Mouse (Mus musculus) megakaryocyte, embryonic 14.5 days (primary cell): ENCODE measurements around the gene Ppp2r5d. TPM values are rescaled to one million over a fixed set of nuclear protein-coding genes. Genes with fewer than 3 reads are reported as not detected.

Experiments
- H3K27me3 ChIP-seq: replicated peaks from 2 replicates; pipeline ENCODE3; 2012; ENCODE audit warnings: inconsistent platforms
- H3K36me3 ChIP-seq: replicated peaks from 2 replicates; pipeline ENCODE3; 2012; ENCODE audit warnings: low read length, inconsistent platforms, mixed read lengths
- H3K4me1 ChIP-seq: 2 replicates; pipeline ENCODE4 v1.6.1; 2012; ENCODE audit warnings: inconsistent platforms
- H3K4me3 ChIP-seq: replicated peaks from 2 replicates; pipeline ENCODE3; 2012; ENCODE audit warnings: moderate library complexity, mild to moderate bottlenecking, inconsistent platforms
- H3K9me3 ChIP-seq: 2 replicates; pipeline ENCODE4 v1.6.1; 2012; ENCODE audit warnings: inconsistent platforms
- FLI1 ChIP-seq: IDR thresholded peaks from 2 replicates; pipeline ENCODE4 v1.6.1; 2012; ENCODE audit warnings: low read length, inconsistent platforms, mixed read lengths
- GATA1 ChIP-seq: IDR thresholded peaks from 3 replicates; pipeline ENCODE4 v1.6.1; 2012; ENCODE audit warnings: mixed read lengths, low read length, inconsistent platforms, borderline replicate concordance
- polyA plus RNA-seq: library from polyadenylated mRNA; stranded (reverse); fragments of >175 nt; gene quantifications from 2 replicates; pipeline ENCODE4 v1.2.3, GENCODE M21; 2012; ENCODE audit warnings: low replicate concordance; ENCODE audit not compliant: insufficient read depth

Gene Ppp2r5d
- polyA plus RNA-seq, 1 experiment: 33.5 TPM

DNA sequence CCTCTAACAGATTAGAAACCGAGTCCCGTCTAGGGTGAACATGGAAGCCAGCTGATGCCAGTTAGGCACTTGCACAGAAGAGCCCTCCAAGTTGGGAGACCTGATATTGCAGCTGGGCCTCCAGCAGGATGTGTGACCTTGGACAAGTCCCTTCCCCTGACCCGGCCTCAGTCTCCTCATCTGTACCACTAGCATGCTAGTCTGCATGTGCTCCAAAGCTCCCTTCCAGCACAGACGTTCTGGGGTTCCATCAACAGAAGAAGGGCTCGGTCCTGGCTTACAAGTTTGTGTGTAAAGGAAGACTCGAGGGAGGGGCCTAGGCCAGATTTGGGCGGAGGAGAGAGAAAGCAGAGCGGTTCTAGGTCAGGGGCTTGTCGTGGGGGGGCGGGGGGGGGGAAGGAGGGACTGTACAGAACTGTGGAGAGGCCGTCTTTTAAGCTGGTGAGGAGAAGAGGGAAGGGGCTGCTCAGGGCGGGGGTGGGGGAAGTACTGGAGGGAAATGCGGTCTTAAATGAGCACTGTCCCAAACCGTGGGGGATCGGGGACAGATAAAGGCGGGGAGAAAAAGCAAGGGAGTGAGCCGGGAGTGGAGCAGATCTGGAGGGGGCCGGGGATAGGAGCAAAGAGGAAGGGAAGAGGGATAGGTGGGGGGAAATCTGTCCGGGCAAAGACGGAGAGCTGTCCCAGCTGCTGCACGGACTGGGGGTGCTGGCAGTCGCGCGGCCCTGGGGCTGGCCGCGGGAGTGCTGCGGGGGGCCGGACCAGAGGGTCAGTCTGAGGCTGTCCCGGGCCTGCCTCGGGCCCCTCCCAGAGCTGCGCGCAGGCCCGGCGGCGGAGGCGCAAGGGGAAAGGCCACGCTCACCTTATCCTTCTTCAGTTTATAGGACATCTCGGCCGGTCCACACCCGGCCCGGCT is 682 bp downstream of the Ppp2r5d start:
- Histone ChIP-seq H3K4me1 (peaks cover 46% of the 10 kb centered on the region), H3K36me3 (peaks cover 27% of the 10 kb centered on the region)
- no peak for TF ChIP-seq FLI1
- TF ChIP-seq GATA1: no peak

DNA sequence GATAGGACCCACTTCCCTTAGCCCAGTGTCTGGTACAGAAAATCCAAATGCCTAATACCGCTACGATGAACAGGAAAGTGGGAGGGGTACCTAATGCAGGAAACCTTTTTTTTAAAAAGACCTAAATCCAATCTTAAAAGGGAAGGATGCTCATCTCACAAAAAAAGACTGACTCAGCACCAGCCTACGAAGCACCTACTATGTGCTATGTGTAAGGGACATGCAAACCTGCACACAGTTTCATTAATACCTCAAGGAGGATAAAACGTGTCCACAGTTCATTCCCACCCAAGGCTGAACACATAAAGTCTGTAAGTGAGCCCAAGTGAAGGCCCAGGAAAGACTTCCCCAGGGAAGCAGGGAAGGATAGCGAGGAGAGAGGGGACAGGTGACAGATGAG is 2.4 kb downstream of the Ppp2r5d start:
- Histone ChIP-seq H3K27me3 (peaks cover 3% of the 10 kb centered on the region), H3K4me1 (peaks cover 49% of the 10 kb centered on the region), H3K36me3 (peaks cover 42% of the 10 kb centered on the region), H3K9me3 (no peaks in the 10 kb centered on the region), H3K4me3 (no peak overlapping the region)
- TF ChIP-seq GATA1: no peak
- no peak for TF ChIP-seq FLI1

More for the DNA sequence above, 682 bp downstream of the Ppp2r5d start:
- Histone ChIP-seq H3K9me3 (peaks cover 7% of the 10 kb centered on the region), H3K27me3 (peaks cover 3% of the 10 kb centered on the region), H3K4me3 (peak overlapping the region; percentile 95)

DNA sequence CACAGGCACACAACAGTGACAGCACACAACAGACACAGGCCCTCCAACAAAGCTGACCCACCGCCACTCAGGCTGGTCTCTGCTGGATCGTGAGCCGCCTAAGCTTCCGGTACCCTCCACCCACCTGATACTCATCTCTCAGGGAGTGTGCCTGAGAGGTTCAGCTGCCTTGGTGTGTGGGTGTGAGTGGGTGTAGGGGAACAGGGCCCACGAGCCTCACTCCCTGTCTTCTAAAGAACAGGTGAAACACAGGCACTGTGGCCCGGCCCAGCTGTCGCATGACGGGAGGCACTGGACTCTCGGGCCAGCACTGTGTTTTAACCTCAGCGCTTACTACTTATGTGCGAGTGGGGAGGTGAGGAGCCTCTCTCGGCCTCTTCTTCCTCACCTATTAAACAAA is 2.8 kb downstream of the Ppp2r5d start:
- TF ChIP-seq FLI1 (no peak), GATA1 (no peak)
- Histone ChIP-seq H3K4me1 (peaks cover 49% of the 10 kb centered on the region), H3K4me3 (peak overlapping the region; percentile 38), H3K36me3 (peaks cover 42% of the 10 kb centered on the region), H3K9me3 (no peaks in the 10 kb centered on the region), H3K27me3 (peaks cover 2% of the 10 kb centered on the region)

DNA sequence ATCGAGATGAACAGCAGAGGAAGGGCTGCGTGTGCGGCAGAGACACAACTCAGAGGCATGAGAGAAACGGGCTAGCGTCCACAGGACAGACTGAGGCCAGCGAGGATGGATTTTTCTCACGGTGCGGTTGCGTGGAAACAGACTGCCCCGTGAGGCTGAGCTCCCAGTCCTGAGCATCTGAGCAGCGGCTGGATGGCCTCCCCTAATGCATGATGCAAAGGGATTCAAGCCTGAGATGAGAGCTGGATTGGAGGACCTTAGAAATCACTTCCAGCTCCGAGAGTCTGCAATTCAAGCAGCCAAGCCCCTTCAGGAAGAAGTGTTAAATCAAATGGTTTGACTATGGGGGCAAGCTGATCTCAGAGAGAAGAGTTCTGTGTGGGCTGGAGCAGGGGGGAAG is 3.4 kb downstream of the Ppp2r5d start:
- Histone ChIP-seq H3K9me3 (no peaks in the 10 kb centered on the region), H3K27me3 (no peaks in the 10 kb centered on the region), H3K4me1 (peaks cover 49% of the 10 kb centered on the region), H3K36me3 (peaks cover 42% of the 10 kb centered on the region), H3K4me3 (no peak overlapping the region)
- TF ChIP-seq GATA1 (no peak), FLI1 (no peak)

DNA sequence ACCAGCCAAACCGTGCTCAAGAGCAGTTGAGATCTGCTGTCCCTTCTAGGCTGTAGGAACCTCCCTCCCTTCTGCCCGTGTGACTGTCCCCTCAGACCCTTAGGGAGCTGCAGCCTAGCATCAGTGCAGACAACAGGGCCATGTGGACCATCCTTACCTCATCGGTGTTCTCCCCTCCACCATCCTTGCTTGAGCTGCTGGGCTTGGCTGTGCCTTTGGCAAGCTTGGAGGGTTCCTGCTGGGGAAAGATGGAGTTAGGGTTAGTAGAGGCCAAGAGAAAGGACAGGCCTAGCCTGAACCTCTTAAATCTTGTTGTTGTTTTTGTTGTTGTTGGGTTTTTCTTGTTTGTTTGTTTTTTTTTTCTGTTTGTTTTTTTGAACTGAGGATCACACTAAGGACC is 5.0 kb downstream of the Ppp2r5d start:
- H3K27me3 ChIP-seq: no peaks in the 10 kb centered on the region
- no peaks in the 10 kb centered on the region for H3K9me3 ChIP-seq
- H3K4me3 ChIP-seq: peak overlapping the region; percentile 8
- TF ChIP-seq GATA1 (no peak), FLI1 (no peak)
- H3K36me3 ChIP-seq: peaks cover 50% of the 10 kb centered on the region
- peaks cover 46% of the 10 kb centered on the region for H3K4me1 ChIP-seq

DNA sequence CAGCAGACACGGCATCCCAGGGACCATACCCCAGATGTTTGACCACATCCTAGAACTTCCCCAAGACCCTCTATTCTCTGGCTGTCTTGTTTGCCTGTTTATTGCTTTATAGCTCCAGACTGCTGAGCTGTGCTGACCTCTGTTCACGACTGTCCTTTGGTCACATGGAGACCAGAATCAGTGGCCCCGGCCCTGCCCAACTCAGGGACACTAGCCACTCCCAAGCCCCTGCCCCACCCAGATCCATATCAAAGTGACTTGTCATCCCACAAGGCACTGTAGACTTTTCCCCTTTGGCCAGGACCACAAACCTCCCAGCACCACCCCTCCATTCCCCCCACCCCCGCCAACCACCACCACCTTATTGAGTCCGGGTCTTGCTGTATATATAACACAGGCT is 5.7 kb downstream of the Ppp2r5d start:
- H3K36me3 ChIP-seq: peaks cover 53% of the 10 kb centered on the region
- no peaks in the 10 kb centered on the region for H3K9me3 ChIP-seq
- TF ChIP-seq FLI1: no peak
- TF ChIP-seq GATA1: no peak
- H3K4me1 ChIP-seq: peaks cover 44% of the 10 kb centered on the region
- no peak overlapping the region for H3K4me3 ChIP-seq
- no peaks in the 10 kb centered on the region for H3K27me3 ChIP-seq

DNA sequence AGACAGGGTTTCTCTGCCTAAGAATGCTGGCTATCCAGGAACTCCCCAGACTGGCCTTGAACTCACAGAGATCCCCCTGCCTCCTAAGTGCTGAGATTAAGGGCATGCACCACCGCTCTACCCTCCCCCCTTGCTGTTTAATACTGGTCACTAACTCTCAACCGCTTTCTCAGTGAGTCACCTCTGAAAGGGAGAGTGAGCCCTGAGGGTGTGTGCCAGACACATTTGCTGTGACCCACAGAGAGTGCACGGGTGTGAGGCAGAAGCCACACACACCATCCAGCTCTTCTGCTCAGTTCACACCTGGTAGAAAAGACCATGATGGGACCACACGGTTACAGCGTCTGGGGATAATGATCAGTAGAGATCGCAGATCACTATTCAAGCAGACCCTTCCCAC is 6.4 kb downstream of the Ppp2r5d start:
- TF ChIP-seq FLI1 (no peak), GATA1 (no peak)
- Histone ChIP-seq H3K4me3 (no peak overlapping the region), H3K27me3 (no peaks in the 10 kb centered on the region), H3K4me1 (peaks cover 36% of the 10 kb centered on the region), H3K36me3 (peaks cover 58% of the 10 kb centered on the region), H3K9me3 (no peaks in the 10 kb centered on the region)

DNA sequence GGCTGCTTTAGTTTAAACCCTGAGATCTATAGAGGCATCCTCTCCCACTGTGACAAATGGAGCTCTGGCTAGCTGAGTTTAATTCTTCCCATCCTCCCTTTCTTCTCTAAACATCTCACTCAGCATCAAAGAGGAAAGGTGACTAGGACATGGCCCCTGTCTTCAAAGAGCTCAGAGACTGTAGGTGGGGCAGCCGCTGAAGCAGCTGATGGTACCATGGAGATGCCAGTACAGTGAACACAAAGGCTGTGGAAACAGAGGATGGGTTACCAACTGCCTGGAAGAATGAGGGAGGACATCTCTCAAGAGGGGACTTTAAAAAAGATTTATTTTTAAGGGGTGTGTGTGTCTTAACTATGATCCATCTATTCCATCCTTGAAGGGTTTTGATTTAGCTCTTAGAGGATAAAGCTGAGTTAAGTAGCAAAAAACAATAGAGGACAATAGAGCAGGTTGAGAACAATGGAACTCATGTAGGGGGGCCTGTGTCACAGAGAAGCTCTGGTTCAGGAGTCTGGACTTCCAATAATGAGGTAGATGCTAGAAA is 10.3 kb downstream of the Ppp2r5d start:
- peaks cover 47% of the 10 kb centered on the region for H3K36me3 ChIP-seq
- no peaks in the 10 kb centered on the region for H3K9me3 ChIP-seq
- no peak for TF ChIP-seq GATA1
- TF ChIP-seq FLI1: no peak
- no peaks in the 10 kb centered on the region for H3K27me3 ChIP-seq
- H3K4me1 ChIP-seq: peaks cover 17% of the 10 kb centered on the region
- no peak overlapping the region for H3K4me3 ChIP-seq

DNA sequence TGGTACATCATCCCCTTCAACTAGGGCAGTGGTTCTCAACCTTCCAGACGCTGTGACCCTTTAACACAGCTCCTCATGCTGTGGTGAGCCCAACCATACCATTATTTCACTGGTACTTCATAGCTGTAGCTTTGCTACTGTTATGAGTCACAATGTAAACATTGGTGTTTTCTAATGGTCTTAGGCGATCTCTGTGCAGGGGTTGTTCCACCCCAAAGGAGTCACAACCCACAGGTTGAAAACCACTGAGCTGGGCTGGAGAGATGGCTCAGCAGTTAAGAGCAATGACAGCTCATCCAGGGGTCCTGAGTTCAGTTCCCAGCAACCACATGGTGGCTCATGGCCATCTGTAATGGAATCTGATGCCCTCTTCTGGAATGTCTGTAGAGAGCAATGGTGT is 13.5 kb downstream of the Ppp2r5d start:
- Histone ChIP-seq H3K27me3 (no peaks in the 10 kb centered on the region), H3K36me3 (peaks cover 51% of the 10 kb centered on the region), H3K9me3 (no peaks in the 10 kb centered on the region), H3K4me1 (peaks cover 13% of the 10 kb centered on the region), H3K4me3 (no peak overlapping the region)
- TF ChIP-seq FLI1 (no peak), GATA1 (no peak)

DNA sequence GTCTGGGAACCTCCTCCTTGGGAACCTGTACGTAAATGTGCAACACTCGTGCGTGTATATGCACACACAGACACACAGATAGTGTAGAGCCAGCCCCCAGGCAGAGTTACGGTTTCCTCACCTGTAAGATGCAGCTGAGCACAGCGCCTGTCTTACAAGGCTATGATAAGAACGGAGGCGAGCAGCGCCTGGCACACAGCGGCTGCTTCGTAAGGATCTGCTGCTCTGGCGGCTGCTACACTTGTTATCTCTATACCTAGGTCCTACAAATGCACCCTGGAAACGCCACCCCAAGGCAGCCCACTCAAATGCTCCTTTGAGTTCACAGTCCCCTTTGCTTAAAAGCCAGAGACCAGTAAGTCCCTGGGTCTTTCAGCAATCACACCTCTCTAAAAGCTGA is 14.2 kb downstream of the Ppp2r5d start:
- TF ChIP-seq FLI1 (no peak), GATA1 (no peak)
- H3K9me3 ChIP-seq: no peaks in the 10 kb centered on the region
- H3K4me1 ChIP-seq: 0 out of 2 replicates have a peak, but pooled peaks cover 7% of the 10 kb centered on the region
- peaks cover 52% of the 10 kb centered on the region for H3K36me3 ChIP-seq
- H3K27me3 ChIP-seq: no peaks in the 10 kb centered on the region
- no peak overlapping the region for H3K4me3 ChIP-seq

DNA sequence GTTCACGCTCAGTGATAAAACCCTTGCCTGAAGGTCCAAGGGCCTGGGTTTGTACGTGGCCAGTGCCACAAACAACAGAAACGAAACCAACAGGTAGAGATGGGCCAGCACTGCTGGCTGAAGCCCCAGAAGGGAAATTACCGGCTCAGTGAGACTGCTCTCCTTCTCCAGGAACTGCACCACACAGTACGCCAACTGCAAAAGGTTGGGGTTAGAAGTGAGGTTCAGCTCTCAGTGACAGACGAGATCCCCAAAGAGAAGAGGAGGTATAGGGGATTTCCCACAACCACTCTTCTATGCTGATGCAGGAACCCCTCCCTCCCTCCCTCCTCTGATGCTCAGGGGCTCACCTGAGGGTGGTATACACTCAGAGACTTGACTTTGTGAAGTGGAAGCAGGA is 19.0 kb downstream of the Ppp2r5d start:
- H3K4me3 ChIP-seq: no peak overlapping the region
- no peak for TF ChIP-seq FLI1
- TF ChIP-seq GATA1: no peak
- H3K27me3 ChIP-seq: no peaks in the 10 kb centered on the region
- H3K9me3 ChIP-seq: no peaks in the 10 kb centered on the region
- H3K36me3 ChIP-seq: peaks cover 73% of the 10 kb centered on the region
- peaks cover 17% of the 10 kb centered on the region for H3K4me1 ChIP-seq
